Mouse (Mus musculus) intestine, postnatal 0 days (tissue): ENCODE measurements around the gene Arl3. TPM values are rescaled to one million over a fixed set of nuclear protein-coding genes. Genes with fewer than 3 reads are reported as not detected.

Experiments
- ATAC-seq: fragments of 200-750 bp; cut with Nextera tagmentation; 2 replicates; pipeline ENCODE4 v1.8.0; 2017; ENCODE audit warnings: mild to moderate bottlenecking, moderate TSS enrichment, moderate library complexity
- H3K27ac ChIP-seq: fragments of 300-500 bp; sonication (generic); 2 replicates; pipeline ENCODE4 v1.5.1; 2014; ENCODE audit warnings: mild to moderate bottlenecking, low read depth, low read length, moderate library complexity
- H3K27me3 ChIP-seq: fragments of 300-500 bp; sonication (generic); replicated peaks from 2 replicates; pipeline ENCODE4 v1.6.1; 2014; ENCODE audit warnings: low read length, mixed read lengths; ENCODE audit not compliant: control insufficient read depth, insufficient read depth
- H3K36me3 ChIP-seq: fragments of 300-500 bp; sonication (generic); 2 replicates; pipeline ENCODE4 v1.6.1; 2014; ENCODE audit warnings: mild to moderate bottlenecking, moderate library complexity; ENCODE audit not compliant: control insufficient read depth, insufficient read depth
- H3K4me1 ChIP-seq: fragments of 300-500 bp; sonication (generic); replicated peaks from 2 replicates; pipeline ENCODE4 v1.6.1; 2014; ENCODE audit warnings: antibody characterized with exemption, low read length, mixed read lengths; ENCODE audit not compliant: control insufficient read depth, insufficient read depth
- H3K4me2 ChIP-seq: fragments of 300-500 bp; sonication (generic); replicated peaks from 2 replicates; pipeline ENCODE4 v1.6.1; 2014; ENCODE audit warnings: low read depth, mild to moderate bottlenecking, moderate library complexity
- H3K4me3 ChIP-seq: fragments of 300-500 bp; sonication (generic); 2 replicates; pipeline ENCODE4 v1.5.1; 2014; ENCODE audit warnings: low read depth, low read length
- H3K9ac ChIP-seq: fragments of 300-500 bp; sonication (generic); 2 replicates; pipeline ENCODE4 v1.6.1; 2014; ENCODE audit warnings: mild to moderate bottlenecking, low read depth, low read length
- H3K9me3 ChIP-seq: fragments of 300-500 bp; sonication (generic); 2 replicates; pipeline ENCODE4 v1.6.1; 2016; ENCODE audit warnings: mixed run types; ENCODE audit not compliant: control insufficient read depth
- CTCF ChIP-seq: sonication (generic); IDR thresholded peaks from 2 replicates; pipeline ENCODE4 v1.5.1; 2016; ENCODE audit warnings: low read depth, mild to moderate bottlenecking, control low read depth, antibody characterized with exemption, moderate library complexity
- whole genome bisulfite sequencing: fragments of 180-500 bp; shearing (Covaris S2); extraction: QIAGEN DNeasy Blood & Tissue Kit; methylation state at CpG from one replicate; pipeline ENCODE4 v1.1.7; 2014; 5-methylcytosine and 5-hydroxymethylcytosine counted together
- polyA plus RNA-seq: library from polyadenylated mRNA; unstranded; fragments of >200 nt; fragmentation: Nextera tagmentation; extraction: Ambion mirVana; gene quantifications from 2 replicates; pipeline ENCODE4 v1.2.1, GENCODE M21; 2015

Arl3 gene
- polyA plus RNA-seq, 1 experiment from 2014 or later = 21.1 TPM

DNA sequence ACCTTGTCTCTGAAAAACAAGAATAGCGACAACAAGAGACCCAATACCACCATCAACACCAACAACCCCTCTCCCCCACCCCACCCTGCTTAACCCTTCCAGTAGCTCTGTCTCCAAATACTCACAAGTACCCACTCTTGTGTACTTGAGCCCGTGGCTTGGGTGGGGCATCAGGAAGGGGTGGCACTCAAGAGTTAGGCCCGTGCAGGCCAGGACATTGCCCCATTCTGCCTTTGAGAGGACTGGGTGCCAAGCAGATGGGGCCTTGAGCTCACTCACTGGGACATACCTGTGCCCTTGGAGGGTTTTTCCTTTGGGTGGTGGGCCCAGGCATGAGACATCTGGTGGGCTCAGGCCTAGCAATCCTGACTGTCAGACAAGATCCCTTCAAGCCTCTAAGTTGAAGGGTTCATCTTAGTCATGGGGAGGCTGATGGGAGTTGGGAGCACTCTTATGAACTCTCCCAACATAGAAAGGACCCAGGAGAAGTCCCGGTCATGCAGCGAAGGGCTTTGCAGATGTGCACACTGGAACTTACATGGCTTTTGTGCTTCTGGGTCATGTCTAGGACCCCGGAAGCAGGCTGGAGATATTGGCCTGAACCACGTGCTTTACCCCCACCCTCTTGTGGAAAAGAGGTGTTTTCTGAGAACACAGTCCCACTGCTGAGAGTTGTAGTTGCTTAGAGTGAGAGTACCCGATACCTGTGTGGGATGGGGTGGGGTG lies 67.2 kb downstream of the Arl3 start:
- 0 out of 2 replicates have a peak overlapping the region, but pooled peaks have one; percentile 23 for H3K27ac ChIP-seq
- peaks cover 27% of the 10 kb centered on the region; the same call in 1 of the 2 replicates for H3K36me3 ChIP-seq
- peak overlapping the region; percentile 85 for H3K4me2 ChIP-seq
- peaks cover 29% of the 10 kb centered on the region; the same call in 1 of the 2 replicates for H3K4me1 ChIP-seq
- no peak for ATAC-seq
- H3K9me3 ChIP-seq = no peaks in the 10 kb centered on the region
- TF ChIP-seq CTCF = no peak
- WGBS = 66% methylated on average over 8 of the region's 8 CpGs
- no peaks in the 10 kb centered on the region for H3K27me3 ChIP-seq
- H3K9ac ChIP-seq = 0 out of 2 replicates have a peak overlapping the region, but pooled peaks have one; percentile 8
- peak overlapping the region; percentile 91; the same call in 1 of the 2 replicates for H3K4me3 ChIP-seq

DNA sequence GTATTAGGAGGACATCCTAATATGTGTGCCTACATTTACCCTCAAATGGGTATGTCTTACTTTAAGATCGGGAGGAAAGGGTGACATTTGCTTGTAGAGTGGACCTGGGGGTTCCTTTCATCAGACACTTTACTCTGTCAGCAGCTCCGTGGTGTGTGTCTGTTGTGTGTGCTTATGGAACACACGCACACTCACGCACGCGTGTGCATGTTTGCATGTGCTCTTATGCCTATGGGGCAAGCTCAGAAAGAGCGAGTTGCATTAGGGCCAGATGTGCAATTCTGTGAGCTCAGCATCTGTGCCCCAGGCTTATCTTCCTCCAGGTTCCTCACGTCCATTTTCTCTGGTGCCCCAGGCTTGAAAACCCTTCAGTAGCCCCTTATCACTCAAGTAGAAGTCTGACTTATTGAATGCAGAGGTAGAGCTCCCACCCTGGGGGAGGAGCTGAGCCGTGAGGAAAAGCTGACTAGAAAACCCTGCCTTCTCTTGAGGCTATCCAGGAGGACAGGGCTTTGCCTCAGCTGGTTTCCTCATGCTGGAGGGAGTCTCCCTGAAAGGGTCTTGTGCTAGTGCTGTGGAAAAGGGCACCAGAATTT lies 68.1 kb downstream of the Arl3 start:
- WGBS = 45% methylated on average over 9 of the region's 9 CpGs
- Histone ChIP-seq H3K9ac (peak overlapping the region; percentile 98; the same call in 1 of the 2 replicates), H3K9me3 (no peaks in the 10 kb centered on the region), H3K4me1 (peaks cover 25% of the 10 kb centered on the region; the same call in 1 of the 2 replicates), H3K36me3 (peaks cover 23% of the 10 kb centered on the region; the same call in 1 of the 2 replicates), H3K4me3 (peak overlapping the region; percentile 91), H3K27me3 (no peaks in the 10 kb centered on the region), H3K4me2 (peak overlapping the region; percentile 85), H3K27ac (peak overlapping the region; percentile 100; the same call in 1 of the 2 replicates)
- no peak for ATAC-seq
- no peak for TF ChIP-seq CTCF

DNA sequence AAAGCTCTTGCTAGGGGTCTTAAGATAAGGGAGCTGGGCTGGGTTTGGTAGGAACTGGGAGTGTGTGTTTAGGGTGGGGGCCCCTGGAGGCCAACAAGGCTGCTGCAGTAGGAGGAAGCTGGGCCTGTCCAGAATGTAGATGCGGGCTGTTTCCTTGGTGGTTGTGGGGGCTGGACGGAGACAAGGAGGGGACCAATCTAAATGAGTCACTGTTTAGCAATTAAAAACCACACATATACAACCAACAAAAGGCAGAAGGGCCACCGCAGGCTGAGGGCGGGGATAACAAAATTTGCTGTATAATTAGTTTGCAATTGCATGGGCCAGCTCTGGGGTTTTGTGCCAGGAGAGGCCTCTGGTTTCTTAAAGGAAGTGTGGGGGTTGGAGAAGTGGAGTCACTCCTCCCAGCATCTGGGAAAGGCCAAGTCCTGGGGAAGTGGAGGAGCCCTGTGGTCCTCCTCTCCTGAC lies 68.9 kb downstream of the Arl3 start:
- peak; percentile 20; the same call in 1 of the 2 replicates for ATAC-seq
- Histone ChIP-seq H3K4me2 (peak overlapping the region; percentile 85), H3K27ac (peak overlapping the region; percentile 100), H3K4me3 (peak overlapping the region; percentile 91), H3K9me3 (no peaks in the 10 kb centered on the region), H3K4me1 (peaks cover 22% of the 10 kb centered on the region; the same call in 1 of the 2 replicates), H3K36me3 (peaks cover 22% of the 10 kb centered on the region; the same call in 1 of the 2 replicates), H3K9ac (peak overlapping the region; percentile 98), H3K27me3 (no peaks in the 10 kb centered on the region)
- 0% methylated on average over 4 of the region's 4 CpGs for WGBS
- peak; percentile 60 for TF ChIP-seq CTCF

DNA sequence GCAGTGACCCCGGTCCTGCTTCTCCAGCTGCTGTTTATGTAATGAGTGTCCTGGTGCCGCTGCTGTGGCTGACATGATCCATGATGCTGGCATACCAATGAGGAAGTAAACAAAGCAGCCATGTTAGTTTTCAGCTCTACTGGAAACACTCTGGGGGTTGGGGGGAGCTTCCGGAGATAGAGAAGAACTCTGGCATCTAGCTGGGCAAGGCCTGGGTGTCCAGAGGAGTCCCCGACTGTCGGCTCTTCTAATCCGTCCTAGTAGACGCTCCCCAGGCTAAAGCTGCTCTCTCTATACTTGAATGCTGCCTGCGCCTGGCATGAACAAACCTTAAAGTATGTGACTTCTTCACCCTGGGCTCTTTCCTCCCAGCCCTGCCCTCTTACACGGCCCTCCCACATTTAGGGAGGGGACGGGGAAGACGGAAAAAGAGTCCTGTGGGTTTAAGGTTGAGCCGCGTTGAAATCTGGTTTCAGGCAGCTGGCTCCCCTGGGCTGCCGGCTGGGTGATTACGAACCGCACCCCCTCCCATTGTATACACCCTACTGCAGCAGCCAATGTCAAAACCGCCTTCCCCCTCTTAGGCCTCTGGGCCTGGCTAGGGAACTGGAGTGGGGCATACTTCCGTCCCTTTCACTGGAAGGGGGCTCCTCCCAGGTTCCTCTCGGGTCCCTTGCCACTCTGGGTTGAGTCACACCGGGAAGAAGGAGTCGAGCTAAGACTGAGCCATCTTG lies 69.5 kb downstream of the Arl3 start:
- Histone ChIP-seq H3K36me3 (peaks cover 18% of the 10 kb centered on the region; the same call in 1 of the 2 replicates), H3K27ac (peak overlapping the region; percentile 100), H3K4me1 (peaks cover 19% of the 10 kb centered on the region; the same call in 1 of the 2 replicates), H3K9me3 (no peaks in the 10 kb centered on the region), H3K4me2 (peak overlapping the region; percentile 85), H3K27me3 (no peaks in the 10 kb centered on the region), H3K9ac (peak overlapping the region; percentile 98), H3K4me3 (peak overlapping the region; percentile 91)
- peak; percentile 48 for ATAC-seq
- WGBS = under 1% methylated on average over 21 of the region's 21 CpGs
- TF ChIP-seq CTCF = no peak

DNA sequence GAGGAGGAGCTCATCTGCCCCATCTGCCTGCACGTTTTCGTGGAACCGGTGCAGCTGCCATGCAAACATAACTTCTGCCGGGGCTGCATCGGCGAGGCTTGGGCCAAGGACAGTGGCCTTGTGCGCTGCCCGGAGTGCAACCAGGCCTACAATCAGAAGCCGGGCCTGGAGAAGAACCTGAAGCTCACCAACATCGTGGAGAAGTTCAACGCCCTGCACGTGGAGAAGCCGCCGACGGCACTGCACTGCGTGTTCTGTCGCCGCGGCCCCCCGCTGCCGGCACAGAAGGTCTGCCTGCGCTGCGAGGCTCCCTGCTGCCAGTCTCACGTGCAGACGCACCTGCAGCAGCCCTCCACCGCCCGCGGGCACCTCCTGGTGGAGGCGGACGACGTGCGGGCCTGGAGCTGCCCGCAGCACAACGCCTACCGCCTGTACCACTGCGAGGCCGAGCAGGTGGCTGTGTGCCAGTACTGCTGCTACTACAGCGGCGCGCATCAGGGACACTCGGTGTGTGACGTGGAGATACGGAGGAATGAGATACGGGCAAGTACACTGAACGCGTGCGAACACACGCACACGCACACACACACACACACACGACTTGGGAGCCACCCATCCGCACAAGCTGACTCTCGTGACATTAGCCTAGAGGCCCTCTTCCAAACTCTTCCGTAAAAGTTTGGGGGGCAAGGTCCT lies 70.4 kb downstream of the Arl3 start:
- 0% methylated on average over 53 of the region's 53 CpGs for WGBS

More for the DNA sequence above, 70.4 kb downstream of the Arl3 start:
- H3K4me3 ChIP-seq = peak overlapping the region; percentile 91
- ATAC-seq = peak; percentile 31
- peaks cover 16% of the 10 kb centered on the region; the same call in 1 of the 2 replicates for H3K4me1 ChIP-seq
- peak overlapping the region; percentile 100 for H3K27ac ChIP-seq
- H3K36me3 ChIP-seq = peaks cover 11% of the 10 kb centered on the region; the same call in 1 of the 2 replicates
- peak overlapping the region; percentile 85 for H3K4me2 ChIP-seq
- H3K9me3 ChIP-seq = no peaks in the 10 kb centered on the region
- H3K9ac ChIP-seq = peak overlapping the region; percentile 98
- TF ChIP-seq CTCF = peak; percentile 90
- no peaks in the 10 kb centered on the region for H3K27me3 ChIP-seq
